Mouse (Mus musculus) intestine, embryonic 14.5 days (tissue): ENCODE measurements around the gene Gm156. TPM values are rescaled to one million over a fixed set of nuclear protein-coding genes. Genes with fewer than 3 reads are reported as not detected.

Experiments used
- ATAC-seq: fragments of 200-750 bp; cut with Nextera tagmentation; replicated peaks from 2 replicates; pipeline ENCODE4 v1.8.0; 2017; ENCODE audit warnings: low read depth, moderate number of reproducible peaks, moderate TSS enrichment, moderate library complexity; ENCODE audit not compliant: low FRiP score, low TSS enrichment
- DNase-seq: peaks from one replicate; pipeline ENCODE4 v3.0.0-alpha.2; 2018; ENCODE audit warnings: low spot score
- H3K27ac ChIP-seq: fragments of 300-500 bp; sonication (generic); 2 replicates; pipeline ENCODE4 v1.5.1; 2014; ENCODE audit warnings: low read depth, mild to moderate bottlenecking, control low read depth
- H3K27me3 ChIP-seq: fragments of 300-500 bp; sonication (generic); replicated peaks from 2 replicates; pipeline ENCODE4 v1.6.1; 2014; ENCODE audit warnings: low read length, control low read depth; ENCODE audit not compliant: control insufficient read depth, insufficient read depth
- H3K36me3 ChIP-seq: fragments of 300-500 bp; sonication (generic); 2 replicates; pipeline ENCODE4 v1.6.1; 2014; ENCODE audit warnings: low read length, control low read depth; ENCODE audit not compliant: control insufficient read depth, insufficient read depth
- H3K4me1 ChIP-seq: fragments of 300-500 bp; sonication (generic); replicated peaks from 2 replicates; pipeline ENCODE4 v1.6.1; 2014; ENCODE audit warnings: low read length, control low read depth, mixed read lengths; ENCODE audit not compliant: control insufficient read depth, insufficient read depth
- H3K4me2 ChIP-seq: fragments of 300-500 bp; sonication (generic); 2 replicates; pipeline ENCODE4 v1.6.1; 2014; ENCODE audit warnings: low read length
- H3K4me3 ChIP-seq: fragments of 300-500 bp; sonication (generic); 2 replicates; pipeline ENCODE4 v1.5.1; 2014; ENCODE audit warnings: low read depth, low read length, control low read depth, mixed read lengths
- H3K9ac ChIP-seq: fragments of 300-500 bp; sonication (generic); 2 replicates; pipeline ENCODE4 v1.6.1; 2014; ENCODE audit warnings: mild to moderate bottlenecking, low read length
- H3K9me3 ChIP-seq: fragments of 300-500 bp; sonication (generic); 2 replicates; pipeline ENCODE4 v1.6.1; 2016; ENCODE audit warnings: low read length, control low read depth; ENCODE audit not compliant: control insufficient read depth
- WGBS: fragments of 180-500 bp; shearing (Covaris S2); extraction: QIAGEN DNeasy Blood & Tissue Kit; methylation state at CpG from one replicate; pipeline ENCODE4 v1.1.7; 2014; 5-methylcytosine and 5-hydroxymethylcytosine counted together
- polyA plus RNA-seq: library from polyadenylated mRNA; unstranded; fragments of >200 nt; fragmentation: Nextera tagmentation; extraction: Ambion mirVana; gene quantifications from 2 replicates; pipeline ENCODE4 v1.2.1, GENCODE M21; 2014

Gene Gm156
- polyA plus RNA-seq, 1 experiment from 2014 or later = not detected

GRCm38 (mm10) chr6:129727237-129727636 is 56.8 kb downstream of the Gm156 start:
- Histone ChIP-seq H3K36me3 (no peaks in the 10 kb centered on the region), H3K9ac (no peak overlapping the region), H3K27ac (no peak overlapping the region), H3K4me3 (no peak overlapping the region), H3K4me2 (no peak overlapping the region), H3K9me3 (no peaks in the 10 kb centered on the region), H3K4me1 (no peaks in the 10 kb centered on the region), H3K27me3 (no peaks in the 10 kb centered on the region)
- DNase-seq (no peak), ATAC-seq (no peak)
- WGBS = 93% methylated on average over 1 of the region's 1 CpGs

GRCm38 (mm10) chr6:129721390-129721789 is 62.7 kb downstream of the Gm156 start:
- no peaks in the 10 kb centered on the region for H3K4me1 ChIP-seq

GRCm38 (mm10) chr6:129720487-129720886 is 63.6 kb downstream of the Gm156 start:
- 16% methylated on average over 3 of the region's 3 CpGs for WGBS
- Histone ChIP-seq H3K27ac (no peak overlapping the region), H3K9ac (no peak overlapping the region), H3K4me1 (no peaks in the 10 kb centered on the region), H3K36me3 (no peaks in the 10 kb centered on the region), H3K9me3 (no peaks in the 10 kb centered on the region), H3K4me2 (no peak overlapping the region), H3K4me3 (no peak overlapping the region), H3K27me3 (no peaks in the 10 kb centered on the region)
- ATAC-seq (no peak), DNase-seq (no peak)

More at GRCm38 (mm10) chr6:129721390-129721789, 62.7 kb downstream of the Gm156 start:
- Histone ChIP-seq H3K4me3 (no peak overlapping the region), H3K27me3 (no peaks in the 10 kb centered on the region), H3K36me3 (no peaks in the 10 kb centered on the region), H3K4me2 (no peak overlapping the region), H3K9me3 (no peaks in the 10 kb centered on the region), H3K27ac (no peak overlapping the region), H3K9ac (no peak overlapping the region)
- WGBS = 75% methylated on average over 1 of the region's 1 CpGs
- no peak; the same call in 1 of the 2 replicates for ATAC-seq
- no peak for DNase-seq

- no peak within 1 kb of the TSS for H3K4me3 ChIP-seq
- 84% methylated on average over 4 of the region's 4 CpGs for WGBS
- H3K9me3 ChIP-seq = no peaks in the 10 kb centered on the region
- H3K36me3 ChIP-seq = no peaks in the 10 kb centered on the region
- no peak within 1 kb of the TSS for H3K9ac ChIP-seq
- H3K27ac ChIP-seq = no peak within 1 kb of the TSS
- DNase-seq (no peak), ATAC-seq (no peak)
- H3K27me3 ChIP-seq = no peaks in the 10 kb centered on the region
- H3K4me1 ChIP-seq = no peaks in the 10 kb centered on the region
- H3K4me2 ChIP-seq = no peak within 1 kb of the TSS
Observed at GRCm38 (mm10) chr6:129717032-129717431, 67.0 kb downstream of the Gm156 start, which contains the start of gene Klri1. Gene Klri1 (minus strand): TSS chr6:129717132.

Other genes with a start within 250 kb of the Gm156 start
- gene Klre1, start 206.4 kb downstream of the Gm156 start, polyA plus RNA-seq = not detected in 2 replicates
- gene Klrd1, start 192.5 kb downstream of the Gm156 start, polyA plus RNA-seq = 0.69 and 0.97 TPM in 2 replicates
- 0.19 and 0.43 TPM in 2 replicates for gene Klrk1, start 160.4 kb downstream of the Gm156 start, polyA plus RNA-seq
- gene Klrc3, start 140.9 kb downstream of the Gm156 start, polyA plus RNA-seq = not detected in 2 replicates
- not detected in 2 replicates for gene Klrc2, start 123.6 kb downstream of the Gm156 start, polyA plus RNA-seq
- gene Klrc1, start 105.3 kb downstream of the Gm156 start, polyA plus RNA-seq = not detected in 2 replicates
- gene Klri1, start 67.1 kb downstream of the Gm156 start, polyA plus RNA-seq = not detected in 2 replicates
- 0.04 TPM in 1 of 2 replicates, not detected in the other for gene Klri2, start 43.8 kb downstream of the Gm156 start, polyA plus RNA-seq
- not detected in 2 replicates for gene Gm17631, start 78.4 kb upstream of the Gm156 start, polyA plus RNA-seq
- not detected in 2 replicates for gene Klra17, start 92.4 kb upstream of the Gm156 start, polyA plus RNA-seq
- gene Klra5, start 133.4 kb upstream of the Gm156 start, polyA plus RNA-seq = not detected in 2 replicates
- gene Klra6, start 242.7 kb upstream of the Gm156 start, polyA plus RNA-seq = not detected in 2 replicates